Mouse (Mus musculus) olfactory bulb, adult 2 months (tissue): ENCODE data around the gene St13. TPM values are rescaled to one million over a fixed set of nuclear protein-coding genes. Genes with fewer than 3 reads are reported as not detected.

Source experiments
- H3K27ac ChIP-seq: fragments of 200-500 bp; 2 replicates; pipeline ENCODE4 v1.5.1; 2012; ENCODE audit warnings: low read depth, low read length; ENCODE audit not compliant: insufficient read depth
- H3K4me1 ChIP-seq: fragments of 200-500 bp; 2 replicates; pipeline ENCODE4 v1.6.1; 2012; ENCODE audit warnings: low read length; ENCODE audit not compliant: control insufficient read depth, insufficient read depth
- H3K4me3 ChIP-seq: fragments of 200-500 bp; 2 replicates; pipeline ENCODE4 v1.5.1; 2012; ENCODE audit warnings: mild to moderate bottlenecking, low read depth, low read length, moderate library complexity; ENCODE audit not compliant: insufficient read depth
- CTCF ChIP-seq: fragments of 200-500 bp; IDR thresholded peaks from 2 replicates; pipeline ENCODE4 v1.5.1; 2012; ENCODE audit warnings: low read depth, mild to moderate bottlenecking, low read length, moderate library complexity; ENCODE audit not compliant: insufficient read depth
- POLR2A ChIP-seq: fragments of 200-500 bp; IDR thresholded peaks from 2 replicates; pipeline ENCODE4 v1.6.1; 2012; ENCODE audit warnings: mild to moderate bottlenecking, low read depth, low read length, moderate library complexity; ENCODE audit not compliant: insufficient read depth
- WGBS: fragments of 180-500 bp; shearing (Covaris S2); methylation state at CpG from one replicate; pipeline ENCODE4 v1.1.7; 2018; 5-methylcytosine and 5-hydroxymethylcytosine counted together
- polyA plus RNA-seq: library from polyadenylated mRNA; stranded (reverse); fragments of >200 nt; gene quantifications from 2 replicates; pipeline ENCODE4 v1.2.4, GENCODE M21; 2012; ENCODE audit warnings: low replicate concordance; ENCODE audit not compliant: missing spikeins, insufficient read depth, insufficient read length

St13 gene
- polyA plus RNA-seq, 1 experiment = 972 TPM

DNA sequence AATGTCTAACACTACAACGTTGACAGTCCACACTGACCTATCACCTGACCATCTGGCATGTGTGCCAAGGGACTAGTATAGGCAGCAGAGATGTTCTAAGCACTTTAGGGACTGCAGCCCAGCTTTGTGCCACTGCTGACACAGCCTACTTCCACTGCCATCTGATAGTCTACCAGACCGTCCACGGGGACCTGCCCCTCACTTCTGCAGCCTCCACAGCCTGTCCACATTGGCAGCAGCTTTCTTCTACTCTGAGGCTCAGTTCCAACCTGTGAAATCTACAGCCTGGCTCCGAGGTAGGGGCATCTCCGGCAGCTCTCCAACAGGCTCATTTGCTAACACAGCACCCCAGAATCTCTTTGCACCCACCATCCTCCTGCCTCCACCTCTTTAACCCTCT lies 63.4 kb downstream of the St13 start:
- 80% methylated on average over 5 of the region's 5 CpGs for WGBS

DNA sequence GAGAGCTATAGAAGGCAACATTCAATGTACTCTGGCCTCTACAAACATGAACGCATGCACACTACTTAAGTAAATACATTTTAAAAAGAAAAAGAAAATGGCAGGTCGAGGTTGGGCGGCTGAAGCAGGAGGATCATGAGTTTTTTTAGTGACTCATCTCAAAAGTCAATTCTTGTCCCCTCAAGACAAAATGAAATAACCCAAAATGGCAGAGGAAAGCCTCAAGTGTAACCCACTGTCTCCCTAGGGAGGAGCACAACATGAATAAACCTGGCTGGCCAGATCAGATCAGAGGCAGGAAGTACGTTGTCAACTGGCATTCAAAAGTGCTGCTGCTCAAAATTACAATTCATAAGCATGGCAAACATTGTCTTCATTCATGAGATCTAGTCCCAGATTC lies 67.4 kb downstream of the St13 start:
- no peak overlapping the region for H3K27ac ChIP-seq
- 93% methylated on average over 4 of the region's 4 CpGs for WGBS
- H3K4me1 ChIP-seq = peaks cover 5% of the 10 kb centered on the region
- TF ChIP-seq CTCF (no peak), POLR2A (no peak)
- H3K4me3 ChIP-seq = no peak overlapping the region

More for the DNA sequence above, 63.4 kb downstream of the St13 start:
- Histone ChIP-seq H3K4me1 (no peaks in the 10 kb centered on the region), H3K4me3 (no peak overlapping the region), H3K27ac (no peak overlapping the region)
- TF ChIP-seq CTCF = no peak
- TF ChIP-seq POLR2A = no peak

DNA sequence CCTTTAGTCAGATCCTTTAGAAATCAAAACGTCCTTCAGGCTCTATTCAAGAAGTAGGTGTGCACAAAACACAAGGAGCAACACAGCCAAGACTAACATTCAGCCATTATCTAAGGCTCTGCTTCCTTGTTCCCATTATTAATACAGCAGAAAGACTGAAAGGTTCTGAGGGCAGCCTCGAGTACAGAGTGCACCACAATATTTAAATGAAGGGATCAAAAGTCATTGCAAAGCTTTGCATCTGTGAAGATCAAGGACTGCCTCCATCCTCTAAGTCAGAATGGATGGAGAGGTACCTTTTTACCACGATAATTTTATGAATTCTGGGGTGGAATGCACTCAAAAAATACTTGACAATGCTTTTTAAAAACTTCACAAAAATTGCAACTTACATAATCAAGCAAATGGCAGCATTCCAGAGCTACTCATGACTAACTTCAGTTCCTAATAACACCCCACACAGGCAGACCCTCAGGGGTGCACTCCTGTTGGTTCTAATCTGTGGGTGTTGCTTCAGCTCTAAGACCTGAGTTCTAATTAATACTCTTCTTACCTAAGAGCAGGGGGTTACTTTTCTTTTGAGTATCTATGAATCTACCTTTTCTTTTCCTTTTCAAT lies 69.0 kb downstream of the St13 start:
- H3K27ac ChIP-seq = no peak overlapping the region
- 40% methylated on average over 3 of the region's 3 CpGs for WGBS
- peaks cover 5% of the 10 kb centered on the region for H3K4me1 ChIP-seq
- TF ChIP-seq POLR2A (no peak), CTCF (no peak)
- no peak overlapping the region for H3K4me3 ChIP-seq

DNA sequence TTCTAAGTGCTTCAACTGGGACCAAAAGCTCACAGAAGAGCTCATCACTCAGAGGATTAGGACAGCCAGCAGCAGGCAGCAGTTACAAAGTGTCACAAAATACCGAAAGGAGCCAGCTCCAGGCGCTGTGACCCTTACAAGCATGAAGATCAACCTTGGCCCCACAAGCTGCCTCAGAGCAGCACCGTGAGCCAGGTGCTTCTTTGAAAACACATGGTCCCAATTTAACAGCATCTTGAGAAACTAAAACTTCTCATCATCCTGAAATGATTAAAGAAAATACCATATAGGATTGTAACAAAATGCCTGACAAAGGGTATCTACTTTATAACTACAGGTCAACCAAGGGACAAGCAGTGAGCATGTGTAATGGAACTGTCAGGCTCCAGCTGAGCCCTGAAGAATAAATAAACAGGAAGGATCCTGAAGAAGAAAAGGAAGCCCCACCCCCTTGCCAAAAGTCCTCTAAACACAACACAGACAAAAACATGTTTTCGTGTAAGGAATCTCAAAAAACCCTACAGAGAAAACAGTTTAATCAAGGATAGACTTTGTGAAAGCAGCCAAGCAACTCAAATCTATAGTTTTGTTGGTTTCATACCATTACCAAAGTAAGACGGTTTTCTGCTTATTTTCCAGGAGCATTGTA lies 70.0 kb downstream of the St13 start:
- H3K4me3 ChIP-seq = no peak overlapping the region
- 55% methylated on average over 5 of the region's 5 CpGs for WGBS
- no peak overlapping the region for H3K27ac ChIP-seq
- TF ChIP-seq CTCF (no peak), POLR2A (no peak)
- H3K4me1 ChIP-seq = peaks cover 8% of the 10 kb centered on the region

DNA sequence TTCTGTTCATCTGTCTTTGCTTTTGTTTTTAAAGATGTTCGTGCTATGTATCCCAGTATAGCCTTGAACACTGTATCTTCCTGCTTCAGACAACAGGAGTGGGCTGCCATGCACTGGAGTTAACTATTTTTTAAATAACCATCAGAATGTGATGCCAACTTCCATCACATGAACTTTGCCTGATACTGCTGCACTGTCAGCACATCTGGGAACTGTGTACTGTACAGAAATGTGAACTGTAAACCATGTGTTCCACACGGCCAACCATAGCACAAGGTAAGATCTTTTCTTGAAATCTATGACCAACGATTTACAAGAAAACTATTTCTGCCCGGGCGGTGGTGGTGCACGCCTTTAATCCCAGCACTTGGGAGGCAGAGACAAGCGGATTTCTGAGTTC lies 72.4 kb downstream of the St13 start:
- Histone ChIP-seq H3K4me1 (peaks cover 8% of the 10 kb centered on the region), H3K27ac (no peak overlapping the region), H3K4me3 (no peak overlapping the region)
- WGBS = 93% methylated on average over 7 of the region's 7 CpGs
- TF ChIP-seq CTCF (no peak), POLR2A (no peak)

DNA sequence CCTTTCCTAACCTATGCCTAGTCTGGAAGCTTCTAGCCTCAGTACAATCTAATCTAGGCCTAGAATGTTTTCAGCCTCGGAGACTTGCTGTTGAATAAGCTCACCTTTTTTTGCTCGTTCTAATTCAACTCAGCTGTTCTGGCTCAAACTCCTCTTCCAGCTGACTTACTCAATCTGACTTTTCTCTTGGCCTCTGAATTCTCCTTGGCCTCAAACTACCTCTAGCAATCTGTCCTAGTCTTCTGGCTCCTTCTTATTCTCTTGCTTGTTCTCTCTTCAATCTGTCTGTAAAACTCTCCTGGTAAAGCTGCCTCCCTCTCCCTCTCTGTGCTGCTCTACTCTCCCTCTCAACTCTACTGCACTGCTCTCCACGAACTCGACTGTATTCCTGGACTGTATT lies 74.9 kb downstream of the St13 start:
- H3K4me1 ChIP-seq = peaks cover 5% of the 10 kb centered on the region
- 62% methylated on average over 4 of the region's 4 CpGs for WGBS

DNA sequence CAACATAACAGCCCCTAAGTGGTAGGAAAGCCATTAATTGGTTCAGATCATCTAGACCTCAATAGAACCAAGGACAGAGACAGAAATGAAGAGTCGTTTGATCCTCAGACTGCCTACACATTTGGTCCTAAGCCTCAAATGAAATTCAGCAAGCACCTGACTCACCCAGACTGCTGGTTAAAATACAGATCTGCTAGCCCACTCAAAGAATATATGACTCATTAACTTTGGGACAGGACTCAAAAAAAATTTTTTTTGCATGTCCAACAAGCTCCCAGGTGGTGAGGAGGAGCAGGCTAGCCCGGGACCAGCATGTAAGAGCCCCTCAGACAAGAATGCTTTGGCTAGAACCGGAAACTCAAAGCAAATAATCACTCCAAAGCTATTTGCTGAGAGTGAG lies 79.7 kb downstream of the St13 start:
- WGBS = 79% methylated on average over 3 of the region's 3 CpGs
- Histone ChIP-seq H3K4me1 (no peaks in the 10 kb centered on the region; the same call in 1 of the 2 replicates), H3K27ac (no peak overlapping the region), H3K4me3 (no peak overlapping the region)
- TF ChIP-seq POLR2A = no peak
- no peak for TF ChIP-seq CTCF

More for the DNA sequence above, 74.9 kb downstream of the St13 start:
- Histone ChIP-seq H3K4me3 (no peak overlapping the region), H3K27ac (no peak overlapping the region)
- no peak for TF ChIP-seq CTCF
- TF ChIP-seq POLR2A = no peak

DNA sequence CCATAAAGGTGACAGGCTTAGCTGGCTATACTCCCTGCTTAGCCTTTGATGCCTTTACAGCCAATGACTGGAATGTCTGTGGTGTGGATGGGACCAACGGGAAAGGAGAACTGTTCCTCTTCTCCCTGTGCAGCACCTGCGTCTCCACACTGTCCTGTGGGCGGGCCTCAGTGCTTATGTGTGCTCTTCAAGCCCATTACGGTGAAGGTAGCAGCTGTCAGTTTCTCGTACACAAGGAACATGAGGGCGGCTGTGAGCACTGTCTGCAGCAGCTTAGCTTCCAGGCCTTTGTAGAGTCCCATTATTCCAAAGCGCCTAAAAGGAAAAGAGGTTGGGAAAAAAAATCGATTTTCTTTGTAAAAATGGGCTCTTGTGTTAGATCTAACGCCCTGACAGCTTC lies 80.4 kb downstream of the St13 start:
- no peak for TF ChIP-seq CTCF
- TF ChIP-seq POLR2A = no peak
- no peak overlapping the region for H3K4me3 ChIP-seq
- no peak overlapping the region for H3K27ac ChIP-seq
- 87% methylated on average over 9 of the region's 9 CpGs for WGBS
- no peaks in the 10 kb centered on the region; the same call in 1 of the 2 replicates for H3K4me1 ChIP-seq

DNA sequence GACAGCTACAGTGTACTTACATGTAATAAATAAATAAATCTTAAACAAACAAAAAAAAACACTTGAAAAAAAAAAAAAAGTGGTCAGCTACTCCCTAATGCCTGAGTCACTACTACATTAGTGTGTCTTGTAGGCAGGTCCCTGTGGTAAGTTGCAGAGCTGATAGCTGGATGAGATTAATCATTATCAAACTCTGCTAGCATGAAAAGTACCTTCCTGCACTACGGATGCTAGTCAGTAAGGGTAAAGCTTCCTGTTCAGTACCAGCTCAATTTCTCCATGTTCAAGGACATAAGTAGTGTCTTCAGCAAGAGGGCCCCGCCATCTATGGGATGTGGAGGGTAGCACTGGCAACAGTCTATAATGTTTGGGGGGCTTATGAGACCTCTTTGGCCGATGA lies 85.9 kb downstream of the St13 start:
- H3K27ac ChIP-seq = no peak overlapping the region
- H3K4me3 ChIP-seq = no peak overlapping the region
- 96% methylated on average over 3 of the region's 3 CpGs for WGBS
- H3K4me1 ChIP-seq = no peaks in the 10 kb centered on the region
- no peak for TF ChIP-seq CTCF
- no peak for TF ChIP-seq POLR2A

Other genes starting within 250 kb of the St13 start
- not detected in 2 replicates for gene Mrtfa, start 209.3 kb downstream of the St13 start, polyA plus RNA-seq
- gene Mchr1, start 164.6 kb downstream of the St13 start, polyA plus RNA-seq = not detected in 2 replicates
- not detected in 2 replicates for gene Slc25a17, start 39.3 kb downstream of the St13 start, polyA plus RNA-seq
- not detected in 2 replicates for gene Xpnpep3, start 61 bp upstream of the St13 start, polyA plus RNA-seq
- not detected in 2 replicates for gene Dnajb7, start 8.2 kb upstream of the St13 start, polyA plus RNA-seq
- gene Rbx1, start 66.2 kb upstream of the St13 start, polyA plus RNA-seq = not detected in 2 replicates
- gene Ep300, start 185.3 kb upstream of the St13 start, polyA plus RNA-seq = 218 TPM in 1 of 2 replicates, not detected in the other